Mouse (Mus musculus) CH12.LX (cell line): ENCODE data around the gene Polk. TPM values are rescaled to one million over a fixed set of nuclear protein-coding genes. Genes with fewer than 3 reads are reported as not detected.

ENCODE experiments used
- DNase-seq: peaks from one replicate; pipeline ENCODE4 v3.0.0-alpha.2; 2013; ENCODE audit errors: extremely low read depth
- H3K27ac ChIP-seq: 2 replicates; pipeline ENCODE4 v1.5.1; 2012; ENCODE audit warnings: low read depth, mild to moderate bottlenecking, control low read depth, moderate library complexity; ENCODE audit not compliant: insufficient read depth
- H3K27me3 ChIP-seq: replicated peaks from 2 replicates; pipeline ENCODE3; 2012; ENCODE audit warnings: inconsistent platforms
- H3K36me3 ChIP-seq, 2 experiments: replicated peaks in 1 of 2; 2 replicates each; pipeline versions ENCODE3 to v1.6.1; 2012; ENCODE audit warnings: inconsistent platforms in 1 of 2, low read length in 1 of 2, mild to moderate bottlenecking in 1 of 2, mixed read lengths in 1 of 2, moderate library complexity in 1 of 2; ENCODE audit not compliant: control insufficient read depth in 1 of 2, insufficient read depth in 1 of 2
- H3K4me1 ChIP-seq, 2 experiments: 2 replicates each; pipeline ENCODE4 v1.6.1; 2012; ENCODE audit warnings: inconsistent platforms in 1 of 2, moderate library complexity in 1 of 2; ENCODE audit not compliant: insufficient read depth in 2 of 2, control insufficient read depth in 1 of 2
- H3K4me2 ChIP-seq: 2 replicates; pipeline ENCODE4 v1.6.1; 2012; ENCODE audit warnings: low read depth, mild to moderate bottlenecking, control low read depth; ENCODE audit not compliant: poor library complexity, insufficient read depth, severe bottlenecking
- H3K4me3 ChIP-seq, 3 experiments: fragments of 150-350 bp in 1 of 3; sonication (generic) in 1 of 3; replicated peaks in 1 of 3; 2 replicates each; pipeline versions ENCODE3 to v1.5.1; 2011 to 2012; ENCODE audit warnings: low read depth in 2 of 3, low read length in 2 of 3, mild to moderate bottlenecking in 2 of 3, moderate library complexity in 2 of 3, control low read depth in 1 of 3, improper control_type of control experiment in 1 of 3, inconsistent platforms in 1 of 3, mixed read lengths in 1 of 3; ENCODE audit not compliant: poor library complexity in 1 of 3
- H3K79me2 ChIP-seq: replicated peaks from 2 replicates; pipeline ENCODE4 v1.6.1; 2012; ENCODE audit warnings: mild to moderate bottlenecking, moderate library complexity; ENCODE audit not compliant: control insufficient read depth, poor library complexity, insufficient read depth, severe bottlenecking; ENCODE audit errors: extremely low read depth
- H3K9ac ChIP-seq: 2 replicates; pipeline ENCODE4 v1.6.1; 2012; ENCODE audit warnings: low read depth, mild to moderate bottlenecking, control low read depth, moderate library complexity; ENCODE audit not compliant: insufficient read depth
- H3K9me3 ChIP-seq: replicated peaks from 2 replicates; pipeline ENCODE3; 2012; ENCODE audit warnings: low read length, inconsistent platforms, mixed read lengths
- BHLHE40 ChIP-seq: IDR thresholded peaks from 2 replicates; pipeline ENCODE4 v1.6.1; 2011; ENCODE audit warnings: mild to moderate bottlenecking, low read depth, low read length, improper control_type of control experiment
- CHD1 ChIP-seq: IDR thresholded peaks from 2 replicates; pipeline ENCODE4 v1.6.1; 2012; ENCODE audit warnings: low read depth, low read length, improper control_type of control experiment, inconsistent platforms
- CHD2 ChIP-seq: IDR thresholded peaks from 2 replicates; pipeline ENCODE4 v1.6.1; 2011; ENCODE audit warnings: low read length, improper control_type of control experiment
- CTCF ChIP-seq, 2 experiments: IDR thresholded peaks in 1 of 2; conservative IDR thresholded peaks in 1 of 2; 2 replicates each; pipeline ENCODE4 v1.5.1; 2011 to 2012; ENCODE audit warnings: low read depth in 2 of 2, low read length in 2 of 2, improper control_type of control experiment in 1 of 2, inconsistent platforms in 1 of 2, mild to moderate bottlenecking in 1 of 2, moderate library complexity in 1 of 2
- EP300 ChIP-seq: IDR thresholded peaks from 2 replicates; pipeline ENCODE4 v1.6.1; 2011; ENCODE audit warnings: low read length, improper control_type of control experiment
- GABPA ChIP-seq: IDR thresholded peaks from 2 replicates; pipeline ENCODE4 v1.6.1; 2012; ENCODE audit warnings: low read depth, low read length, improper control_type of control experiment, inconsistent platforms; ENCODE audit not compliant: insufficient replicate concordance
- JUN ChIP-seq: IDR thresholded peaks from 2 replicates; pipeline ENCODE4 v1.6.1; 2011; ENCODE audit warnings: low read depth, mild to moderate bottlenecking, low read length, improper control_type of control experiment, moderate library complexity; ENCODE audit not compliant: insufficient read depth
- JUND ChIP-seq: conservative IDR thresholded peaks from 2 replicates; pipeline ENCODE4 v1.6.1; 2011; ENCODE audit warnings: low read depth, low read length, improper control_type of control experiment
- MAFK ChIP-seq: IDR thresholded peaks from 2 replicates; pipeline ENCODE4 v1.6.1; 2011; ENCODE audit warnings: low read length, improper control_type of control experiment; ENCODE audit not compliant: insufficient replicate concordance
- MAX ChIP-seq: IDR thresholded peaks from 2 replicates; pipeline ENCODE4 v1.6.1; 2011; ENCODE audit warnings: low read length, improper control_type of control experiment
- MEF2A ChIP-seq: IDR thresholded peaks from 2 replicates; pipeline ENCODE4 v1.6.1; 2014; ENCODE audit warnings: low read depth, mild to moderate bottlenecking, inconsistent platforms, low read length, improper control_type of control experiment, borderline replicate concordance
- NELFE ChIP-seq: IDR thresholded peaks from 2 replicates; pipeline ENCODE4 v1.6.1; 2011; ENCODE audit warnings: low read depth, low read length, improper control_type of control experiment
- POLR2AphosphoS2 ChIP-seq: IDR thresholded peaks from 2 replicates; pipeline ENCODE4 v1.6.1; 2011; ENCODE audit warnings: low read depth, low read length, improper control_type of control experiment
- RAD21 ChIP-seq: IDR thresholded peaks from 2 replicates; pipeline ENCODE4 v1.6.1; 2011; ENCODE audit warnings: low read depth, mild to moderate bottlenecking, low read length, improper control_type of control experiment, moderate library complexity
- RCOR1 ChIP-seq: conservative IDR thresholded peaks from 2 replicates; pipeline ENCODE4 v1.6.1; 2012; ENCODE audit warnings: low read depth, mild to moderate bottlenecking, inconsistent platforms, low read length, improper control_type of control experiment
- USF1 ChIP-seq: IDR thresholded peaks from 2 replicates; pipeline ENCODE4 v1.6.1; 2014; ENCODE audit warnings: low read depth, mild to moderate bottlenecking, inconsistent platforms, low read length, improper control_type of control experiment
- USF2 ChIP-seq: conservative IDR thresholded peaks from 2 replicates; pipeline ENCODE4 v1.6.1; 2011; ENCODE audit warnings: low read depth, low read length, improper control_type of control experiment
- ZC3H11A ChIP-seq: IDR thresholded peaks from 2 replicates; pipeline ENCODE4 v1.6.1; 2012; ENCODE audit warnings: low read depth, mild to moderate bottlenecking, inconsistent platforms, low read length, improper control_type of control experiment
- ZMIZ1 ChIP-seq: IDR thresholded peaks from 2 replicates; pipeline ENCODE4 v1.6.1; 2012; ENCODE audit warnings: low read depth, mild to moderate bottlenecking, inconsistent platforms, low read length, improper control_type of control experiment
- ZNF384 ChIP-seq: IDR thresholded peaks from 2 replicates; pipeline ENCODE4 v1.6.1; 2012; ENCODE audit warnings: low read depth, low read length, improper control_type of control experiment, inconsistent platforms
- dilution Hi-C: fragments of 300-500 bp; cut with MboI; formaldehyde crosslinking; loops from 2 replicates; pipeline ENCODE4 v1.14.3; 2020; ENCODE audit warnings: low sequenced_read_pairs; ENCODE audit not compliant: extremely low pct_unique_long_range_greater_than_20kb, extremely low pct_ligation_motif_present
- in situ Hi-C: fragments of 300-500 bp; cut with MboI; formaldehyde crosslinking; loops from 3 replicates; pipeline ENCODE4 v1.14.3; 2019; ENCODE audit warnings: low sequenced_read_pairs, low pct_ligation_motif_present, low pct_unique_long_range_greater_than_20kb, mixed read lengths
- polyA plus RNA-seq: library from polyadenylated mRNA; unstranded; fragments of >175 nt; gene quantifications from 2 replicates; pipeline ENCODE4 v1.2.1, GENCODE M21; 2012; ENCODE audit warnings: low read depth; ENCODE audit not compliant: insufficient read length
- total RNA-seq, 2 experiments: library from RNA; depleted of rRNA; stranded (reverse); fragments of 300-350 nt in 1 of 2; fragments of >200 nt in 1 of 2; gene quantifications; 2 replicates each; pipeline ENCODE4 v1.2.3; 2012 to 2014

Polk gene
- total and polyA plus RNA-seq, 3 experiments = 10.4 to 12.9 (median 10.5) TPM

DNA sequence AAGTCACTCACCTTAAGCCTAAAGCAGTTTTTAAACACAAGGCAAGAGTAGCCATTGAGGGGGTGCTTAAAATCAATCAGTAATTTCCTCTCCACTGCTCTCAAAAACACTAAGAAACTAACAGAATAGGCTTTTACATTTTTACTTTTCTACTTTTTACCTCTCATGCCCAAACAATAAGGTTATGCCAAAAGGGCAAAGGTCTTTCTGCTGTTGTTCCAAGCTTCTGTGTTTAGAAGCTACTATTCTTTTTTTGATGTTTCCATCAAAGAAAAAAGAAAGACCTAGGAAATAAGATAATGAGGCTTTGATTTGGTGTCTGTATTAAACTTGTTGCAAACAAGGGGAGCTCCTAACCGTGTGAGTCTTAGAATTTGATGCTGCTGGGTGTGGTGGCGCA is 42.5 kb downstream of the Polk start:
- Histone ChIP-seq H3K4me1 (no peaks in the 10 kb centered on the region), H3K9me3 (no peaks in the 10 kb centered on the region), H3K27ac (no peak overlapping the region), H3K4me2 (no peak overlapping the region), H3K9ac (no peak overlapping the region), H3K36me3 (peaks cover 31 to 58% of the 10 kb centered on the region in 2 experiments), H3K4me3 (no peak overlapping the region), H3K79me2 (no peaks in the 10 kb centered on the region), H3K27me3 (no peaks in the 10 kb centered on the region)
- in situ Hi-C loops (no loop called here), dilution Hi-C loops (no loop called here)
- DNase-seq = no peak
- no peak for TF ChIP-seq POLR2AphosphoS2
- no peak for TF ChIP-seq USF2
- no peak for TF ChIP-seq CHD2
- TF ChIP-seq USF1 = no peak
- no peak for TF ChIP-seq NELFE
- no peak for TF ChIP-seq MAFK

GRCm38 (mm10) chr13:96496630-96497029 is 45.7 kb downstream of the Polk start:
- Histone ChIP-seq H3K27me3 (no peaks in the 10 kb centered on the region), H3K9ac (no peak overlapping the region), H3K4me1 (no peaks in the 10 kb centered on the region), H3K36me3 (peaks cover 34 to 65% of the 10 kb centered on the region in 2 experiments), H3K4me3 (no peak overlapping the region), H3K9me3 (no peaks in the 10 kb centered on the region), H3K4me2 (no peak overlapping the region), H3K27ac (no peak overlapping the region), H3K79me2 (no peaks in the 10 kb centered on the region)
- DNase-seq = no peak
- in situ Hi-C loops (no loop called here), dilution Hi-C loops (no loop called here)
- TF ChIP-seq MEF2A = no peak
- no peak for TF ChIP-seq ZC3H11A
- TF ChIP-seq MAFK = no peak
- TF ChIP-seq CTCF (conservative IDR thresholded peaks at IDR 0.05 in 1 of 2, IDR thresholded peaks at IDR 0.05 in 1 of 2; ENCODE audit: low read depth in 2 of 2, low read length in 2 of 2) = no peak
- no peak for TF ChIP-seq JUND
- no peak for TF ChIP-seq JUN
- no peak for TF ChIP-seq RCOR1
- no peak for TF ChIP-seq MAX
- no peak for TF ChIP-seq CHD1
- no peak for TF ChIP-seq ZMIZ1
- TF ChIP-seq POLR2AphosphoS2 = no peak
- TF ChIP-seq GABPA = no peak
- no peak for TF ChIP-seq RAD21
- TF ChIP-seq BHLHE40 = no peak
- no peak for TF ChIP-seq ZNF384
- no peak for TF ChIP-seq USF1
- no peak for TF ChIP-seq NELFE
- no peak for TF ChIP-seq EP300
- TF ChIP-seq, all 38 proteins: peak for 0
